Mouse (Mus musculus) hindbrain, embryonic 11.5 days (tissue): ENCODE measurements around the gene Tomm5. TPM values are rescaled to one million over a fixed set of nuclear protein-coding genes. Genes with fewer than 3 reads are reported as not detected.
"Not testable (repeated sequence)": the region's sequence is repeated elsewhere in the genome, so short reads cannot be mapped to it uniquely, and the experiment has no call there.

Experiments
- ATAC-seq: fragments of 200-750 bp; cut with Nextera tagmentation; 2 replicates; pipeline ENCODE4 v1.8.0; 2017; ENCODE audit warnings: mild to moderate bottlenecking, moderate TSS enrichment, moderate library complexity; ENCODE audit not compliant: low FRiP score
- DNase-seq: peaks from one replicate; pipeline ENCODE4 v3.0.0-alpha.2; 2015; ENCODE audit warnings: low spot score
- H3K27ac ChIP-seq: fragments of 300-500 bp; sonication (generic); 2 replicates; pipeline ENCODE4 v1.5.1; 2014; ENCODE audit warnings: mild to moderate bottlenecking, low read depth, low read length
- H3K27me3 ChIP-seq: fragments of 300-500 bp; sonication (generic); 2 replicates; pipeline ENCODE4 v1.6.1; 2014; ENCODE audit warnings: mild to moderate bottlenecking, low read length, moderate library complexity, mixed read lengths; ENCODE audit not compliant: control insufficient read depth, insufficient read depth
- H3K36me3 ChIP-seq: fragments of 300-500 bp; sonication (generic); 2 replicates; pipeline ENCODE4 v1.6.1; 2014; ENCODE audit warnings: mild to moderate bottlenecking, low read length, moderate library complexity, mixed read lengths; ENCODE audit not compliant: control insufficient read depth, insufficient read depth
- H3K4me1 ChIP-seq: fragments of 300-500 bp; sonication (generic); replicated peaks from 2 replicates; pipeline ENCODE4 v1.6.1; 2014; ENCODE audit warnings: low read length, mixed read lengths; ENCODE audit not compliant: control insufficient read depth, insufficient read depth
- H3K4me2 ChIP-seq: fragments of 300-500 bp; sonication (generic); replicated peaks from 2 replicates; pipeline ENCODE4 v1.6.1; 2014; ENCODE audit warnings: mild to moderate bottlenecking, low read depth, low read length
- H3K4me3 ChIP-seq: fragments of 300-500 bp; sonication (generic); 2 replicates; pipeline ENCODE4 v1.5.1; 2014; ENCODE audit warnings: low read depth, low read length
- H3K9ac ChIP-seq: fragments of 300-500 bp; sonication (generic); 2 replicates; pipeline ENCODE4 v1.6.1; 2014; ENCODE audit warnings: low read depth, low read length
- H3K9me3 ChIP-seq: fragments of 300-500 bp; sonication (generic); 2 replicates; pipeline ENCODE4 v1.6.1; 2016; ENCODE audit warnings: low read length; ENCODE audit not compliant: control insufficient read depth
- WGBS: fragments of 180-500 bp; shearing (Covaris S2); extraction: QIAGEN DNeasy Blood & Tissue Kit; methylation state at CpG from one replicate; pipeline ENCODE4 v1.1.7; 2014; 5-methylcytosine and 5-hydroxymethylcytosine counted together
- polyA plus RNA-seq: library from polyadenylated mRNA; unstranded; fragments of >200 nt; fragmentation: Nextera tagmentation; extraction: Ambion mirVana; gene quantifications from 2 replicates; pipeline ENCODE4 v1.2.1, GENCODE M21; 2014

Tomm5 gene
- polyA plus RNA-seq, 1 experiment from 2014 or later, result 166 TPM

GRCm38 (mm10) chr4:45081041-45081440, 26.9 kb downstream of the Tomm5 start:
- not testable (repeated sequence) for H3K36me3 ChIP-seq, H3K27ac ChIP-seq, H3K27me3 ChIP-seq, H3K9me3 ChIP-seq, H3K9ac ChIP-seq, H3K4me3 ChIP-seq, H3K4me2 ChIP-seq, H3K4me1 ChIP-seq, ATAC-seq, DNase-seq
- 85% methylated on average over 4 of the region's 4 CpGs for WGBS

GRCm38 (mm10) chr4:45073544-45073943, 34.4 kb downstream of the Tomm5 start:
- H3K9me3 ChIP-seq, result no peaks in the 10 kb centered on the region
- no peaks in the 10 kb centered on the region for H3K27me3 ChIP-seq
- WGBS, result 86% methylated on average over 6 of the region's 6 CpGs
- no peak overlapping the region for H3K9ac ChIP-seq
- no peaks in the 10 kb centered on the region for H3K36me3 ChIP-seq
- H3K4me2 ChIP-seq, result no peak overlapping the region
- no peak overlapping the region for H3K27ac ChIP-seq
- no peaks in the 10 kb centered on the region for H3K4me1 ChIP-seq
- no peak for DNase-seq
- no peak for ATAC-seq
- H3K4me3 ChIP-seq, result no peak overlapping the region

GRCm38 (mm10) chr4:45072261-45072973, 35.5 kb downstream of the Tomm5 start:
- H3K4me1 ChIP-seq, result no peaks in the 10 kb centered on the region
- ATAC-seq, result no peak
- no peaks in the 10 kb centered on the region for H3K27me3 ChIP-seq
- H3K4me2 ChIP-seq, result no peak overlapping the region
- no peak for DNase-seq
- H3K9ac ChIP-seq, result no peak overlapping the region
- H3K9me3 ChIP-seq, result no peaks in the 10 kb centered on the region
- no peak overlapping the region for H3K4me3 ChIP-seq
- H3K36me3 ChIP-seq, result no peaks in the 10 kb centered on the region
- no peak overlapping the region for H3K27ac ChIP-seq
- 73% methylated on average over 15 of the region's 15 CpGs for WGBS

- 91% methylated on average over 4 of the region's 4 CpGs for WGBS
- H3K36me3 ChIP-seq, result no peaks in the 10 kb centered on the region
- no peak overlapping the region for H3K9ac ChIP-seq
- no peak for DNase-seq
- no peak for ATAC-seq
- no peak overlapping the region for H3K27ac ChIP-seq
- H3K27me3 ChIP-seq, result no peaks in the 10 kb centered on the region
- H3K9me3 ChIP-seq, result no peaks in the 10 kb centered on the region
- H3K4me1 ChIP-seq, result no peaks in the 10 kb centered on the region
- no peak overlapping the region for H3K4me2 ChIP-seq
- H3K4me3 ChIP-seq, result no peak overlapping the region
These were observed 40.2 kb downstream of the Tomm5 start for GRCm38 (mm10) chr4:45067742-45068141.

- Histone ChIP-seq H3K27ac (no peak overlapping the region), H3K4me3 (no peak overlapping the region), H3K9me3 (no peaks in the 10 kb centered on the region), H3K27me3 (no peaks in the 10 kb centered on the region), H3K4me1 (no peaks in the 10 kb centered on the region), H3K9ac (no peak overlapping the region), H3K36me3 (no peaks in the 10 kb centered on the region), H3K4me2 (no peak overlapping the region)
- ATAC-seq (no peak), DNase-seq (no peak)
- 57% methylated on average over 2 of the region's 2 CpGs for WGBS
These were observed 41.7 kb downstream of the Tomm5 start for GRCm38 (mm10) chr4:45066036-45066730.

GRCm38 (mm10) chr4:45064577-45064976, 43.3 kb downstream of the Tomm5 start:
- ATAC-seq (no peak), DNase-seq (no peak)
- Histone ChIP-seq H3K4me3 (no peak overlapping the region), H3K9ac (no peak overlapping the region), H3K9me3 (no peaks in the 10 kb centered on the region), H3K4me1 (no peaks in the 10 kb centered on the region), H3K27me3 (no peaks in the 10 kb centered on the region), H3K27ac (no peak overlapping the region), H3K4me2 (no peak overlapping the region), H3K36me3 (no peaks in the 10 kb centered on the region)
- 91% methylated on average over 2 of the region's 2 CpGs for WGBS

GRCm38 (mm10) chr4:45063836-45064235, 44.1 kb downstream of the Tomm5 start:
- not testable (repeated sequence) for H3K4me3 ChIP-seq, ATAC-seq, H3K9me3 ChIP-seq, H3K4me2 ChIP-seq, DNase-seq, H3K27ac ChIP-seq, H3K4me1 ChIP-seq, H3K27me3 ChIP-seq, H3K9ac ChIP-seq, H3K36me3 ChIP-seq
- WGBS, result 90% methylated on average over 1 of the region's 1 CpGs

- H3K36me3 ChIP-seq, result no peaks in the 10 kb centered on the region
- ATAC-seq, result no peak
- no peak overlapping the region for H3K9ac ChIP-seq
- no peak overlapping the region for H3K4me3 ChIP-seq
- no peak overlapping the region for H3K27ac ChIP-seq
- no peaks in the 10 kb centered on the region for H3K4me1 ChIP-seq
- no peaks in the 10 kb centered on the region for H3K9me3 ChIP-seq
- no peaks in the 10 kb centered on the region for H3K27me3 ChIP-seq
- no peak for DNase-seq
- H3K4me2 ChIP-seq, result no peak overlapping the region
- 90% methylated on average over 8 of the region's 8 CpGs for WGBS
These were observed 52.5 kb downstream of the Tomm5 start for GRCm38 (mm10) chr4:45055451-45055850.
